Mouse (Mus musculus): ENCODE data around the gene Gm28102. TPM values are rescaled to one million over a fixed set of nuclear protein-coding genes. Genes with fewer than 3 reads are reported as not detected.
"Not testable (repeated sequence)": the region's sequence is repeated elsewhere in the genome, so short reads cannot be mapped to it uniquely, and the experiment has no call there.

The Gm28102 gene
- total RNA-seq (2021): not detected
- long read RNA-seq, experiment 1: 0 reads
- long read RNA-seq, experiment 2: 0 reads

DNA sequence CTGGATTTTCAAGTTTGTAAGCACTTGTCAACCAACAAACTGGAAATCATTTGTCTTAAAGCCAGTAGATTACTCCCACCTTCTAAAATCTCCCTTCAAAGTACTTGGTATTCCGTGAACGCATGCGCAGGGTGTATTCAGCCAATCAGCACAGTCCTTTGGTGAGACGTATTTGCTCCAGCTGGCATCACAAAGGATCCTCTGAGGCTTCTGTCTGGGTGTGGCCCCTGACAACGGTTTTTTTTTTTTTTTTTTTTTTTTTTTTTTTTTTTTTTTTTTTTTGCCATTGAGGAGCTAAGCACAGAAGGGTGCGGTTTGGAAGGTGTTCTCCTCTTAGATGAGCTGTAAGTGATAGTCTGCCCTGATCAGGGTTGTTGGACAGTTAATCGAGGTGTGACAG is at the start of gene Gm28102:
Gm28102 (plus strand) TSS at position 301 of the 400 bp plus-strand sequence.
- DNase-seq (ENCODE audit: low spot score): not testable (repeated sequence)
